Mouse (Mus musculus) thymus, postnatal 36 days (tissue): ENCODE results near the gene Dclk3.

Experiments
- DNase-seq, 2 experiments: peaks; one replicate each; pipeline ENCODE4 v3.0.0; 2022; ENCODE audit warnings: mixed read lengths in 2 of 2

Gene Dclk3

GRCm38 (mm10) chr9:111440446-111440845 is 1.6 kb downstream of the Dclk3 start:
- DNase-seq, result no peak

DNA sequence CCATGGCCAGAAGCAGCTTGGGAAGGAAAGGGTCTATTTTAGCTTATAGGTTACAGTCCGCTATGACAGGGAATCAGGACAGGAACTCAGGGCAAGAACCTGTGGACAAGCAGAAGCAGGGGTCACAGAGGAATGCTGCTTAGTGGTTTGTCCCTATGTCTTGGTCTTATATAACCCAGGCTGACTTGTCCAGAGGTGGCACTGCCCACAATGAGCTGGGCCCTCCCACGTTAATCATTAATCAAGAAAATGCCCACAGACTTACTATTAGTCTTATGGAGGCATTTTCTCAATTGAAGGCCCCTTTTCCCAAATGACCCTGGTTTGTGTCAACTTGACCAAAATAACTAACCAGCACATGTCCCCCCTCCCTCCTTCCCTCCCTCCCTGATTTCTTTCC is 2.3 kb downstream of the Dclk3 start:
- DNase-seq, result no peak

DNA sequence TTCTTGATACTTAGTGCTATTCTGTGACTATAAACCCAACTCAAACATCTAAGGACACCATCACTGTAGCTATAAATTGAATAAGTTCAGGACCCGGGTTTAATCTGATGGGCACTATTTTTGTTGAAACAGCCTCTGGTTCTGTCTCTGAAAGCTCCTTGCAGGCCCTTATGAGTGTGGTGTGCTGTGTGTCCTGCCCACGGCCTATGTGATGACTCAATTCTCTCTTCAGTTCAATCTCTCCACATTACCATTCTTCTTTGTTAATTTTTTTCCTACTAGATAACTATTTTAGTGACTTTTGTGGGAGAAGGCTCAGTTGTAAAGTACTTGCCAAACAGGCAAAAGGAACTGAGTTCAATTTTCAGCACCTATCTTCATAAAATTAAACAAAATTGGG is 7.3 kb downstream of the Dclk3 start:
- no peak for DNase-seq

DNA sequence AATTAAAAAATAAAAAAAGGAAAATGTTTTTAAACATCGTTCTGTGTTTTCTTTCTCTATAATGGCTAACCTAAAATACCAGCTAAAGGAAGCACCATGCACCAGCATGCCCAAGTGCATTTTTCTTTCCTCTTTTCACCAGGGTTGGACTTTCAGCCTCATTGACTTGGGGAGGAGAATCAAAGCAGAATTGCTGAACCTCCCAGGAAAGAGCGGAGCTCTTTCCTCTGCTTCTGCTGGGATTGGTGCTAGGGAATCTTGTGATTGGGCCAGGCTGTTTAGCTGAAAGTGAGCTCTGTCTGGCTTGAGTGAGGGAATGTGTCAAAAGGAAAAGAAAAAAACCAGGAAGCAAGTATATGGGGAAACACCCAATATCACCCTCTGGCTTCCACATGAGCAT is 10.1 kb downstream of the Dclk3 start:
- DNase-seq, result no peak

- no peak for DNase-seq
These were observed 11.0 kb downstream of the Dclk3 start for GRCm38 (mm10) chr9:111449880-111450279.

GRCm38 (mm10) chr9:111450853-111451404 is 12.0 kb downstream of the Dclk3 start:
- no peak for DNase-seq

GRCm38 (mm10) chr9:111453895-111454294 is 15.0 kb downstream of the Dclk3 start:
- no peak for DNase-seq

DNA sequence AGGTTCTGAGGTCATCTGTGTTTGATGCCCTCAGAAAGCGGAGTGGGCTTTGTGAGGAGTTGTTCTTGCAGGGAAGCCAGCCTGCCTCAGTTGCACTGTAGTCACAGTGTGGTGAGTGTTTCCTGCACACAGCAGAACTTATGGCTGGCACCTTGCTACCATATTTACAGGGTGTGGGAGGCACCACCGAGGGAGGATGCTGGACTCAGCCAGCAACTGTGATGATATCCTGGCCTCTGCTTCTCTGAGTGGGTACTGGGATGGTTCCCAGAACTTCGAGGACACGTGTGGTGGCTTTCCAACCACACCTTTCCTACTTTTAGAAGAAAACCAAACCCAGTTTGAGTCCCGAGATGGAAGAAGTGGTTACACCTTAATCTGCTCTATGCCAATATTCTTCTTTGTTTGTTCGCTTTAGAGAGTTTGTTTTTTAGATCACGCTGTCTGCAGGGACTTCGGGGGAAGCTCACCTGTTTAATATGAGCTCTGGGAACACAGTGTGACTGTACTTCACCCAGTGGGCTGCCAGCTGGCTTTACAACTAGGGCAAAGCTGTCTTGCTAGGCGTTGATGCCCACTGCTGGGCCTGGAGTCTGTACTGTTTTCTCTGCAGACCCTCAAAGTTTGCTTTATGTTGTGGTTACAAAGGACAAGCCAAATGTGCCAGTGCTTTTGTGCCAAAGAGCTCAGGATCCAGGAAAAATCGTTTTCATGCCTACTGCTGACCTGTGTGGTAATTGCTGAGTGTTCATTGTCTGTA is 18.5 kb downstream of the Dclk3 start:
- DNase-seq, result no peak

- DNase-seq, result no peak
These were observed 19.0 kb downstream of the Dclk3 start for GRCm38 (mm10) chr9:111457936-111458310.

- no peak for DNase-seq
These were observed 20.6 kb downstream of the Dclk3 start for GRCm38 (mm10) chr9:111459466-111459865.

DNA sequence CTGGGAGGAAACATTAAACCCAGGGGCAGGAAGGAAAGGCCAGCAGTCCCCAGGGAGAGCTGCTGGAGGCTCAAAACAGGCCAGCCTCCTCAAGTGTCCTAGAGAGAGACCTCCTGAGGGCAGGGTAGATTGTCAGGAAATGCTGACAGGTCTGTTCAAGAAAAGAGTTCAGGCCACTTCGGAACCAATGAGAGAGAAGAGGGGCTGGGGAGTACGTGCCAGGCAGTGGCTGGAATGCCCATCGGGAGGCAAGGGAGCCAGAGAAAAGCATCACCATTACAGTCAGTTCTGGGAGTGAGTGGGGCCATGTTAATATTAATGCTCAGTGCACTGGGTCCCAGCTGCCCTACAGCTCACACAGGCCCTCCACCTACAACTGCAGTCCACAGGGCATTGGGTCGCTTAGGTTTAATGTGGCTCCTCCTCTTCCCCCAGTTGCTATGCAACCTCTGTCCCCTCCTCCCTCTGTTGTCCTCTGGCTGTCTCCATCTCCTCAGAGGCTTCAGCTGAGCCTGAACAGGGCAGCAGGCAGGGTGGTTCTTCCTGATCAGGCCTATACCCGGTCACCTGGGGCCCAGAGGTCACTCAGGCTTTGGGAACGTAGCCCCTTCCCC is 21.4 kb downstream of the Dclk3 start:
- no peak for DNase-seq

- DNase-seq, result no peak
These were observed 22.7 kb downstream of the Dclk3 start for GRCm38 (mm10) chr9:111461415-111462103.

GRCm38 (mm10) chr9:111465666-111466065 is 26.8 kb downstream of the Dclk3 start:
- no peak for DNase-seq

- DNase-seq, result no peak
These were observed 35.0 kb downstream of the Dclk3 start for GRCm38 (mm10) chr9:111473686-111474457.

- DNase-seq, result no peak
These were observed 35.5 kb downstream of the Dclk3 start for GRCm38 (mm10) chr9:111474458-111474745.

DNA sequence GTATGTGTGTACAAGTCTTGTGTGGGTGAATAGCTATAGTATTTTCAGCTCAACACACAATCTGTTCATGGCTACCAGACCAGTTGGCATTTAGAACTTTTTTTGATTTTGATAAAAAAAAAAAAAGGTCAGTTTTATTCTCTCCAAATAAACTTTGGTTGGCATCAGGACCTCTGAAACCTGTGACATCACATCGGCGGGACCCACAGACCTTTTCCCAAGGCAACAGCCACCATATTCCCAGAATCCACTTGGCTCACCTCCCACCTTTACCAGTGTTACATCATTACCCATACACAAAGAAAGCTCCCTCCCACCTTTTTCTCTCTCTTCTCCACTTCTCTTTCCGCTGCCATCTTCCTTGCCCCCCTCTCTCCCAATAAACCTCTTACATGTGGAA is 36.4 kb downstream of the Dclk3 start:
- no peak for DNase-seq

DNA sequence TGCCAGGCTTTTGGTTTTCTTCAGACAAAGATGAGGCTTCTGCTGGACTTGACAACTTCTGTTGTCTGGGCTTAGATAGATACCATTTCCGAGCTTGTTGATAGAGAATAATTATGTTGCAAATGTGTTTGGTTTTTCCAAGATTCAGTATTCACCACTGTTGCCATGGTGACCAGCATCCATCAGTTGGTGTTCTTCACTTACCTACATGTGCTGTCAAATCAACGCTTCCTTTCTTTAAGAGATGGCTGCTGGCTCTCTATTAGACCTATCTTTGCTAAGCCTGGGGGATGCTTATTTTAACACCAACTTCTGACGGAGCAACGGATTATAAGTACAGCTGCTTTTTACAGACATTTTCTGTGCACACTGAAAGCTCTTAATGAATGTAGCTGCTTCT is 37.1 kb downstream of the Dclk3 start:
- DNase-seq, result no peak

GRCm38 (mm10) chr9:111476479-111477016 is 37.7 kb downstream of the Dclk3 start:
- no peak for DNase-seq

DNA sequence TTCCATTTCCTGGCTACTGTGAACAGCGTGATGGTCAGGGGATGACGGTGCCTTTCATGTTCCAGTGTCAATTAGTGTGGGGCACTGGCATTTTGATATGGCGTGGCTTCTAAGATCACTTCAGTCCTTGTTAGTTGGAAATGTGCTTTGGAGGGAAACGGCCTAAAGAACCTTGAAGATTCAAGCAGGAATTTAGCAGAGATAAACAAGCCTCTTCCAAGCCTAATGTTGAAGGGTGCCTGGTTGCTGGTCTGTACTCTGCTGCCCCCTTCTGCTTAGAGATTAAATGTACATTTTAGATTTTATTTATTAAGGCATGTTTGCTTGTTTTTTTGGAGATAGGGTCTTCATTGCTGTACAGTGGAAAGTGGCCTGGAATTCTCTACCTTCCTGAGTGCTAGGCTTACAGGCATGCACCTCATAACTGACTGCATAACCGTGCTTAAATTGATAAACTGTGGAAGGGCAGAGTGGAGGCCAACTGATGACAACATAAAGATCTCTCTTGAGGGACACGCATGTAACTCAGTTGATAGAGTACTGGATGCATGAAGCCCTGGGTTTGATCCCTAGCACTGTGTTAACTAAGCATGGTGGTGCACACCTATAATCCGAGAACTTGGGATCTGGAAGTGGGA is 40.1 kb downstream of the Dclk3 start:
- DNase-seq, result no peak

- DNase-seq, result no peak
These were observed 42.1 kb downstream of the Dclk3 start for GRCm38 (mm10) chr9:111481011-111481410.

- DNase-seq, result no peak
These were observed 48.0 kb downstream of the Dclk3 start for GRCm38 (mm10) chr9:111486645-111487477.
